Mouse (Mus musculus) myocyte (in vitro differentiated cells): ENCODE results near the gene Gtpbp3.
"Not testable (repeated sequence)": the region's sequence is repeated elsewhere in the genome, so short reads cannot be mapped to it uniquely, and the experiment has no call there.

ENCODE experiments used
- MAX ChIP-seq: IDR thresholded peaks from one replicate; pipeline ENCODE4 v1.6.1; 2011; ENCODE audit warnings: low read depth, mild to moderate bottlenecking, control low read depth
- POLR2A ChIP-seq: IDR thresholded peaks from one replicate; pipeline ENCODE4 v1.6.1; 2011; ENCODE audit warnings: low read depth, mild to moderate bottlenecking, control low read depth, moderate library complexity; ENCODE audit not compliant: insufficient read length
- POLR2AphosphoS2 ChIP-seq: IDR thresholded peaks from one replicate; pipeline ENCODE4 v1.6.1; 2011; ENCODE audit warnings: low read depth, control low read depth; ENCODE audit not compliant: insufficient read length
- REST ChIP-seq: IDR thresholded peaks from one replicate; pipeline ENCODE4 v1.6.1; 2011; ENCODE audit warnings: mild to moderate bottlenecking, control low read depth, moderate library complexity; ENCODE audit not compliant: insufficient read depth, insufficient read length
- SRF ChIP-seq: IDR thresholded peaks from one replicate; pipeline ENCODE4 v1.6.1; 2011; ENCODE audit warnings: low read depth; ENCODE audit not compliant: control insufficient read depth, insufficient read length
- TCF3 ChIP-seq: IDR thresholded peaks from one replicate; pipeline ENCODE4 v1.6.1; 2011; ENCODE audit warnings: low read depth, control low read depth; ENCODE audit not compliant: insufficient read length
- USF1 ChIP-seq: IDR thresholded peaks from one replicate; pipeline ENCODE4 v1.6.1; 2011; ENCODE audit warnings: low read depth, mild to moderate bottlenecking, control low read depth, moderate library complexity

- not testable (repeated sequence) for TF ChIP-seq MAX, POLR2A, REST, POLR2AphosphoS2, USF1, SRF, TCF3
Observed at GRCm38 (mm10) chr8:71530735-71531467, 43.0 kb downstream of the Gtpbp3 start.
